Mouse (Mus musculus) megakaryocyte, embryonic 14.5 days (primary cell): ENCODE measurements around the gene Scube3.

Experiments used
- FLI1 ChIP-seq: IDR thresholded peaks from 2 replicates; pipeline ENCODE4 v1.6.1; 2012; ENCODE audit warnings: low read length, inconsistent platforms, mixed read lengths
- GATA1 ChIP-seq: IDR thresholded peaks from 3 replicates; pipeline ENCODE4 v1.6.1; 2012; ENCODE audit warnings: mixed read lengths, low read length, inconsistent platforms, borderline replicate concordance

DNA sequence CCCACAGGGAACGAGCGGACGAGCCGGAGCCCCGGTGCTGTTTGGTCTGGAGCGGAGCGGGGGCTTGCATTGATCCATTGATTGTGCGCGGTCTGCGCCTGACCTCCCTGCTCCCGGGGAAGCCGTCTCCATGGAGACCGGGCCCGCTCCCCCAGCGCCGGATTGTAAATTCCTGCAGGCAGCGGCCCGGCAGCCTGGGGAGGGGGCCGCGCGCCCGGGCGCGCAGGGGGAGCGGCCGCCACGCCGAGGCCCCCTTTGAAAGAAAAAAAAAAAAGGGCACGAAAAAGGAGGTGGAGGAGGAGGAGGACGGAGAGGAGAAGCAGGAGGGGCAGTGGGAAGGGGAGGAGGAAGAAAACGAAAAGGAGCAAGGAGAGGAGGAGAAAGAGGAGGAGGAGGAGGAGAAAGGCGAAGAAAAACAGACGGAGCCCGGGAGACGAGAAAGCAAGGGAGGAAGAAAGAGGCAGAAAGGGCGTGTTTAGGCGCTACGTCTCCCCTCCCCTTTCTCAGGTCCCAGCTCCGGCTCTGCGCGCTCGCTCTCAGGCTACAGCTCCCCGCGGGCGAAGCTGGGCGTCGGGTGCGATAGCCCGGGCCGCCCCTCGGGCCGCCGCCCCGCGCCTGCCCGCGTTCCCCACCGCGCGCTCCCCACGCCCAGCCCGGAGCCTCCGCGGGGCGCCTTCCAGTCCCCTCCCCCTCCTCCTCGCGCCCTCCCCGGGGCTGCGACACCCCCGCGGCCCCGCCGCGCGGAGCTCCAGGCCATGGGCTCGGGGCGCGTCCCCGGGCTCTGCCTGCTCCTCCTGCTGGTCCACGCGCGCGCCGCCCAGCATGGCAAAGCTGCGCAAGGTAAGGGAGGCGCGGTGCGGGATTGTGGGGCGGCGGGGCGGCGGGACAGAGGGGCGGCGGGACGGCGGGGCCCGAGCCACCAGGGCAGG lies at the start of gene Scube3:
- TF ChIP-seq FLI1 (no peak), GATA1 (no peak)
